In genomic region chr1:176814036-176814420, GRCm38 (mm10) we compare ENCODE assay signal across 8 mouse cellular contexts. TPM values are rescaled to one million over a fixed set of nuclear protein-coding genes. Genes with fewer than 3 reads are reported as not detected.
DNase-seq lines count a peak whose midpoint lies in the region; ATAC-seq and TF ChIP-seq lines count a peak whose summit lies in the region.

Cep170 (minus strand) TSS chr1:176814067.

- peaks cover 23% of the 10 kb centered on the region for H3K4me1 ChIP-seq in hindbrain, embryonic 10.5 days (replicated peaks)
- H3K4me1 ChIP-seq in lung, embryonic 15.5 days = peaks cover 13% of the 10 kb centered on the region
- no peaks in the 10 kb centered on the region for H3K4me1 ChIP-seq in thymus, adult 2 months (replicated peaks; ENCODE audit: control insufficient read depth, insufficient read depth, low read length)

- H3K9ac ChIP-seq in lung, embryonic 15.5 days = peak within 1 kb of the TSS; percentile 87

- peak; percentile 99 for DNase-seq in Muller cell, postnatal 12 days (ENCODE audit: inconsistent ontology term)
- peak; percentile 97 for DNase-seq in cerebellum, adult 9-10 months
- peak; percentile 100 for DNase-seq in hindbrain, embryonic 10.5 days (ENCODE audit: low spot score)
- DNase-seq in layer of hippocampus, adult 9-10 months (ENCODE audit: low spot score) = peak; percentile 92
- peak; percentile 90 for DNase-seq in ovary, adult 18-20 months (ENCODE audit: low spot score)
- DNase-seq in thymus, adult 2 months = peak; percentile 94

- no peaks in the 10 kb centered on the region for H3K27me3 ChIP-seq in hindbrain, embryonic 10.5 days (ENCODE audit: insufficient read depth, poor library complexity, severe bottlenecking)
- H3K27me3 ChIP-seq in lung, embryonic 15.5 days = no peaks in the 10 kb centered on the region
- H3K27me3 ChIP-seq in thymus, adult 2 months (ENCODE audit: control insufficient read depth, insufficient read depth, low read length) = no peaks in the 10 kb centered on the region

- H3K4me2 ChIP-seq in lung, embryonic 15.5 days = peak within 1 kb of the TSS; percentile 65

- H3K4me3 ChIP-seq in hindbrain, embryonic 10.5 days = peak within 1 kb of the TSS; percentile 91
- H3K4me3 ChIP-seq in lung, embryonic 15.5 days = peak within 1 kb of the TSS; percentile 91
- H3K4me3 ChIP-seq in thymus, adult 2 months (ENCODE audit: control insufficient read depth, insufficient read depth, low read length) = peak within 1 kb of the TSS; percentile 77

- H3K9me3 ChIP-seq in hindbrain, embryonic 10.5 days = no peaks in the 10 kb centered on the region
- H3K9me3 ChIP-seq in lung, embryonic 15.5 days = no peaks in the 10 kb centered on the region

- TF ChIP-seq CTCF in thymus, adult 2 months (IDR thresholded peaks at IDR 0.05; ENCODE audit: borderline replicate concordance, control insufficient read depth, extremely low read depth, insufficient read depth, low read length, poor library complexity) = no peak; the same call in 1 of the 2 replicates

- peak; percentile 64 for ATAC-seq in frontal cortex, adult (ENCODE audit: low TSS enrichment)
- peak; percentile 95 for ATAC-seq in lung, embryonic 15.5 days (ENCODE audit: borderline replicate concordance, extremely low read depth, low FRiP score, low TSS enrichment)

- H3K36me3 ChIP-seq in hindbrain, embryonic 10.5 days = no peaks in the 10 kb centered on the region
- H3K36me3 ChIP-seq in lung, embryonic 15.5 days = no peaks in the 10 kb centered on the region
- H3K36me3 ChIP-seq in thymus, adult 2 months (ENCODE audit: control insufficient read depth, insufficient read depth, low read length) = no peaks in the 10 kb centered on the region

- WGBS in hindbrain, embryonic 10.5 days = under 1% methylated on average over 28 of the region's 28 CpGs
- WGBS in lung, embryonic 15.5 days = under 1% methylated on average over 28 of the region's 28 CpGs
- WGBS in thymus, adult 2 months = under 1% methylated on average over 28 of the region's 28 CpGs

- H3K27ac ChIP-seq in hindbrain, embryonic 10.5 days = peak within 1 kb of the TSS; percentile 99
- peak within 1 kb of the TSS; percentile 97 for H3K27ac ChIP-seq in lung, embryonic 15.5 days
- H3K27ac ChIP-seq in thymus, adult 2 months (ENCODE audit: control insufficient read depth, insufficient read depth, low read length) = peak within 1 kb of the TSS; percentile 78

- peak; percentile 61; the same call in 1 of the 2 replicates for TF ChIP-seq POLR2A in thymus, adult 2 months (IDR thresholded peaks at IDR 0.05; ENCODE audit: control insufficient read depth, extremely low read depth, insufficient read depth, low read length, poor library complexity)

RNA-seq across cellular contexts. Expression of gene Cep170, which starts in this region (rescaled TPM):
- polyA plus RNA-seq in hindbrain, embryonic 10.5 days (2016; fragmentation: Nextera tagmentation; extraction: Ambion mirVana) = 35.5 and 42.4 TPM in 2 replicates
- polyA plus RNA-seq in lung, embryonic 15.5 days (2015; fragmentation: Nextera tagmentation; extraction: Ambion mirVana) = 22.1 and 22.9 TPM in 2 replicates
- polyA plus RNA-seq in thymus, adult 2 months (2012; rRNA removed) = 18.6 and 22.9 TPM in 2 replicates

Comparison
In these comparisons a context has a peak if more than half of its experiments do, and no peak if none do; other contexts are left out.
1. Peak in every context shown above with its lines: DNase-seq, ATAC-seq, H3K4me3 ChIP-seq and H3K27ac ChIP-seq.